Mouse (Mus musculus): ENCODE results near the gene Ptprs.
A peak's percentile ranks its signal among the peaks of the same experiment; 100 is the strongest.

- TF ChIP-seq CTCF (IDR thresholded peaks at IDR 0.05; ENCODE audit: low read depth) (peak; percentile 47), EP300 (optimal IDR thresholded peaks at IDR 0.05) (no peak)
Measured at GRCm38 (mm10) chr17:56372109-56372508, 104.2 kb downstream of the Ptprs start.
